In genomic region chr7:83556488-83556887, GRCm38 (mm10) we compare ENCODE assay signal across 22 mouse cellular contexts. TPM values are rescaled to one million over a fixed set of nuclear protein-coding genes. Genes with fewer than 3 reads are reported as not detected.
DNase-seq lines count a peak whose midpoint lies in the region; ATAC-seq and TF ChIP-seq lines count a peak whose summit lies in the region.
"Had no signal": no experiment of that assay in that cellular context is flagged by ENCODE, and none has a peak within 500 bp of the region (broad histone marks: within the 10 kb centered on the region; RNA-seq: fewer than 3 reads in every experiment).

No protein-coding gene starts in this region.

- no peak overlapping the region for H3ac ChIP-seq in myocyte (ENCODE audit: control insufficient read depth, insufficient read length)

- ATAC-seq in kidney, embryonic 16.5 days (ENCODE audit: low FRiP score, low TSS enrichment): no peak
- peak; percentile 64 for ATAC-seq in common myeloid progenitor, adult 5-6 weeks (replicated peaks; ENCODE audit: low read depth, poor library complexity, severe bottlenecking)
- no peak for ATAC-seq in forebrain, embryonic 15.5 days (replicated peaks)
- ATAC-seq: forebrain, embryonic 13.5 days; hindbrain, postnatal 0 days had no signal

- TF ChIP-seq POLR2A in kidney, adult 2 months (IDR thresholded peaks at IDR 0.05; ENCODE audit: low read depth, low read length): no peak
- no peak for TF ChIP-seq POLR2A in myocyte (IDR thresholded peaks at IDR 0.05; ENCODE audit: insufficient read length, low read depth)

- peak; percentile 43 for DNase-seq in kidney, adult 2 months
- peak; percentile 89 for DNase-seq in 416B (ENCODE audit: low read depth)
- no peak for DNase-seq in gastrocnemius, adult 8-10 months (ENCODE audit: low spot score in 2 of 2)
- DNase-seq: adrenal gland, postnatal 10 days; cerebellum, adult 11-12 months; cerebellum, adult 9-10 months; cerebellum, postnatal 25 days; gastrocnemius, adult 2 months; gastrocnemius, postnatal 36 days; heart, adult 18-20 months; heart, postnatal 10 days; heart, postnatal 4 days had no signal

- no peak for TF ChIP-seq CTCF in kidney, adult 2 months (conservative IDR thresholded peaks at IDR 0.05; ENCODE audit: insufficient read depth, insufficient read length, low read depth, low read length)

- H3K27ac ChIP-seq in kidney, adult 2 months (ENCODE audit: insufficient read depth, low read depth, low read length): no peak overlapping the region
- H3K27ac ChIP-seq in kidney, embryonic 16.5 days (ENCODE audit: low read length): no peak overlapping the region
- H3K27ac ChIP-seq in forebrain, embryonic 15.5 days (replicated peaks): no peak overlapping the region
- H3K27ac ChIP-seq: embryonic facial prominence, embryonic 10.5 days; forebrain, embryonic 13.5 days; gastrocnemius, adult 2 months; heart, embryonic 10.5 days; hindbrain, embryonic 13.5 days; hindbrain, postnatal 0 days had no signal

- H3K27me3 ChIP-seq in kidney, adult 2 months (replicated peaks; ENCODE audit: control insufficient read depth, insufficient read depth, low read length): no peaks in the 10 kb centered on the region
- no peaks in the 10 kb centered on the region for H3K27me3 ChIP-seq in kidney, embryonic 16.5 days (ENCODE audit: insufficient read depth, low read length)
- no peaks in the 10 kb centered on the region for H3K27me3 ChIP-seq in myocyte (ENCODE audit: control insufficient read depth, insufficient read depth, insufficient read length)
- no peaks in the 10 kb centered on the region for H3K27me3 ChIP-seq in forebrain, embryonic 15.5 days
- H3K27me3 ChIP-seq: CH12.LX; forebrain, embryonic 13.5 days; hindbrain, embryonic 13.5 days had no signal

- WGBS in kidney, adult 2 months: 25% methylated on average over 2 of the region's 2 CpGs
- 70% methylated on average over 2 of the region's 2 CpGs for WGBS in kidney, embryonic 16.5 days
- 64% methylated on average over 2 of the region's 2 CpGs for WGBS in forebrain, embryonic 15.5 days

- H3K4me2 ChIP-seq in kidney, embryonic 16.5 days (replicated peaks; ENCODE audit: low read depth, low read length): no peak overlapping the region
- peak overlapping the region; percentile 6 for H3K4me2 ChIP-seq in myocyte (ENCODE audit: low read depth)
- no peak overlapping the region for H3K4me2 ChIP-seq in forebrain, embryonic 15.5 days (replicated peaks)
- H3K4me2 ChIP-seq: forebrain, embryonic 13.5 days; hindbrain, embryonic 13.5 days had no signal

- H3K79me2 ChIP-seq in myocyte (ENCODE audit: control insufficient read depth, insufficient read depth): no peaks in the 10 kb centered on the region

- no peaks in the 10 kb centered on the region for H3K9me3 ChIP-seq in kidney, embryonic 16.5 days (ENCODE audit: low read length)
- no peaks in the 10 kb centered on the region for H3K9me3 ChIP-seq in forebrain, embryonic 15.5 days
- H3K9me3 ChIP-seq: embryonic facial prominence, embryonic 10.5 days; forebrain, embryonic 13.5 days; heart, embryonic 10.5 days; hindbrain, embryonic 13.5 days had no signal

- H3K36me3 ChIP-seq in kidney, adult 2 months (ENCODE audit: control insufficient read depth, insufficient read depth, low read length): no peaks in the 10 kb centered on the region
- no peaks in the 10 kb centered on the region for H3K36me3 ChIP-seq in kidney, embryonic 16.5 days (ENCODE audit: insufficient read depth, low read length)
- no peaks in the 10 kb centered on the region for H3K36me3 ChIP-seq in myocyte (ENCODE audit: control insufficient read depth, insufficient read depth)
- H3K36me3 ChIP-seq in forebrain, embryonic 15.5 days: no peaks in the 10 kb centered on the region
- H3K36me3 ChIP-seq: embryonic facial prominence, embryonic 10.5 days; heart, embryonic 10.5 days; hindbrain, embryonic 13.5 days had no signal

- H3K4me3 ChIP-seq in kidney, adult 2 months (ENCODE audit: insufficient read depth, low read depth, low read length): no peak overlapping the region
- H3K4me3 ChIP-seq in kidney, embryonic 16.5 days (ENCODE audit: low read length): no peak overlapping the region
- H3K4me3 ChIP-seq in myocyte: no peak overlapping the region
- no peak overlapping the region for H3K4me3 ChIP-seq in forebrain, embryonic 15.5 days
- H3K4me3 ChIP-seq: embryonic facial prominence, embryonic 10.5 days; forebrain, embryonic 13.5 days; gastrocnemius, adult 2 months; heart, embryonic 10.5 days; hindbrain, embryonic 13.5 days had no signal

- no peak overlapping the region for H3K9ac ChIP-seq in kidney, embryonic 16.5 days (replicated peaks; ENCODE audit: low read length)
- H3K9ac ChIP-seq in forebrain, embryonic 15.5 days (replicated peaks): no peak overlapping the region
- H3K9ac ChIP-seq: forebrain, embryonic 13.5 days; hindbrain, embryonic 13.5 days had no signal

- peaks cover 10% of the 10 kb centered on the region; the same call in 1 of the 2 replicates for H3K4me1 ChIP-seq in kidney, adult 2 months (ENCODE audit: control insufficient read depth, insufficient read depth, low read length)
- H3K4me1 ChIP-seq in kidney, embryonic 16.5 days (ENCODE audit: insufficient read depth, low read length): 0 out of 2 replicates have a peak, but pooled peaks cover 2% of the 10 kb centered on the region
- H3K4me1 ChIP-seq in forebrain, embryonic 15.5 days: no peaks in the 10 kb centered on the region
- H3K4me1 ChIP-seq: embryonic facial prominence, embryonic 10.5 days; forebrain, embryonic 13.5 days; heart, embryonic 10.5 days; hindbrain, embryonic 13.5 days had no signal

TF ChIP-seq in myocyte, 11 proteins besides CTCF, POLR2A, EP300 and RAD21:
- TF ChIP-seq MYOD1 (IDR thresholded peaks at IDR 0.05; ENCODE audit: control insufficient read depth in 1 of 3, insufficient read length in 2 of 3, low read depth in 2 of 3) (peak in 1 of 3 experiments; percentile 15), SRF (IDR thresholded peaks at IDR 0.05; ENCODE audit: control insufficient read depth, insufficient read length, low read depth) (no peak)

RNA-seq across cellular contexts. Expression of gene Tmc3, which starts 28.2 kb away (rescaled TPM):
- 0.88 and 1.0 TPM in 2 replicates for polyA plus RNA-seq in kidney, adult 2 months (2012; rRNA removed)
- 1.4 and 2.3 TPM in 2 replicates for polyA plus RNA-seq in kidney, embryonic 16.5 days (2015; fragmentation: Nextera tagmentation; extraction: Ambion mirVana)
- total RNA-seq in common myeloid progenitor, adult 5-6 weeks (2017): 0.69 TPM in 1 of 2 replicates, not detected in the other
- 0.10 TPM for polyA plus RNA-seq in myocyte (2012; fragmentation: generic; extraction: Trizol)
- 0.28 and 0.50 TPM in 2 replicates for polyA plus RNA-seq in forebrain, embryonic 15.5 days (2015; fragmentation: Nextera tagmentation; extraction: Ambion mirVana)
- not detected for total RNA-seq in gastrocnemius, adult 8-10 months (2022)
- total RNA-seq: gastrocnemius, adult 2 months had no signal

Comparison
In these comparisons a context has a peak if more than half of its experiments do, and no peak if none do; other contexts are left out.
1. DNase-seq: peak in kidney, adult 2 months (single experiment) and 416B (single experiment); none in gastrocnemius, adult 8-10 months (0 of 2).